Mouse (Mus musculus): Measurements from ENCODE around the gene Hecw2. TPM values are rescaled to one million over a fixed set of nuclear protein-coding genes. Genes with fewer than 3 reads are reported as not detected.
A peak's percentile ranks its signal among the peaks of the same experiment; 100 is the strongest.

Hecw2 gene
- polyA plus RNA-seq, 1 experiment from 2014 or later = 2.9 TPM

DNA sequence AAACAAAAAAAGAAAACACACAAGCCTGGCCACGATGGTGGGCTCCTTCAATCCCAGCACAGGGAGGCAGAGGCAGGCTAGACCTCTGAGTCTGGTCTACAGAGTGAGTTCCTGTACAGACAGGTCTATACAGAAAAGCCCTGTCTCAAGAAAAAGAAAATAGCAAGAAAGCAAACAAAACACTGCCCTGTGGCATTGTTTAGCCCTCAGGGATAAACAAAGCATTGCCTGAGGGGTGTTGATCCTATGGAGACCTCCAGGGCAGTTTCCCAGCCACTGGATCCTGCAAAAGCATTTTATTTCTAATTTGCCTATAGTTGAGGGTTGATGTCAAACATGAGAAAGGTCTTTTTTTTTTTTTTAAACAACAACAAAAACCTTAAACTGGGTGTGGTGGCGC, 327.7 kb downstream of the Hecw2 start:
- H3K27ac ChIP-seq (ENCODE audit: low read depth, low read length) = no peak overlapping the region
- DNase-seq (ENCODE audit: low spot score) (no peak), ATAC-seq (replicated peaks; ENCODE audit: low FRiP score) (no peak)
- no peaks in the 10 kb centered on the region for H3K27me3 ChIP-seq (ENCODE audit: control insufficient read depth, insufficient read depth, low read length)
- no peak overlapping the region for H3K4me3 ChIP-seq (ENCODE audit: low read depth, low read length)
- H3K9ac ChIP-seq (ENCODE audit: low read length) = no peak overlapping the region
- no peaks in the 10 kb centered on the region for H3K4me1 ChIP-seq (replicated peaks; ENCODE audit: control insufficient read depth, insufficient read depth, low read length)
- no peak overlapping the region for H3K4me2 ChIP-seq (ENCODE audit: low read depth, low read length, severe bottlenecking)
- H3K36me3 ChIP-seq (ENCODE audit: control insufficient read depth, insufficient read depth, low read length) = no peaks in the 10 kb centered on the region
- no peaks in the 10 kb centered on the region for H3K9me3 ChIP-seq (ENCODE audit: control insufficient read depth, low read length)
- 84% methylated on average over 2 of the region's 2 CpGs for WGBS

DNA sequence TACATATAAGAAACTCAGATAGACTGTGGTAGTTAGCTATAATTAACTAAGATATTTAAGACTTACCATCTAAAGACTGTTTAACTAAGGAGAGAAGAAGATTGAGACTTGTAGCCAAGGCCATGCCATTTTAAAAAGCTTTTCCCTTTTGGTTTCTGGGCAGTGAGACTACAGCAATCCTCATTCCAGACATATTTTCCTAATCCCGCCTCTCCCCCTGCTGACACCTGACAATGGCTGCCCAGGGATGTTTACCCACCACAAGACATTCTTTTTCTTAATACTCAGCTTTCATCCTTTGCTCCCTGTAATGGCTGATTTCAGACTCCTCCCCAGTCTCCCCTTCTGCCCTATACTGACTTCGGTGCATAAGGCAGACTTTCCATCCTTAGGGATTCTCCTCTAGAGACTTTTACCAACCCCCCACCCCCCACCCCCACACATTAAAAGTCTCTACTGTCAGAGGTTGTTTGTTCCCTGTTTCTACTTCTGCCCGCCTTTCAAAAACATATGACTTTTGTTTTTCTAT, 328.5 kb downstream of the Hecw2 start:
- Histone ChIP-seq H3K4me2 (ENCODE audit: low read depth, low read length, severe bottlenecking) (no peak overlapping the region), H3K4me3 (ENCODE audit: low read depth, low read length) (no peak overlapping the region), H3K36me3 (ENCODE audit: control insufficient read depth, insufficient read depth, low read length) (no peaks in the 10 kb centered on the region), H3K27me3 (ENCODE audit: control insufficient read depth, insufficient read depth, low read length) (no peaks in the 10 kb centered on the region), H3K27ac (ENCODE audit: low read depth, low read length) (no peak overlapping the region), H3K4me1 (replicated peaks; ENCODE audit: control insufficient read depth, insufficient read depth, low read length) (no peaks in the 10 kb centered on the region), H3K9me3 (ENCODE audit: control insufficient read depth, low read length) (no peaks in the 10 kb centered on the region), H3K9ac (ENCODE audit: low read length) (no peak overlapping the region)
- 11% methylated on average over 3 of the region's 3 CpGs for WGBS
- peak; percentile 67; the same call in 1 of the 2 replicates for ATAC-seq (replicated peaks; ENCODE audit: low FRiP score)
- no peak for DNase-seq (ENCODE audit: low spot score)

DNA sequence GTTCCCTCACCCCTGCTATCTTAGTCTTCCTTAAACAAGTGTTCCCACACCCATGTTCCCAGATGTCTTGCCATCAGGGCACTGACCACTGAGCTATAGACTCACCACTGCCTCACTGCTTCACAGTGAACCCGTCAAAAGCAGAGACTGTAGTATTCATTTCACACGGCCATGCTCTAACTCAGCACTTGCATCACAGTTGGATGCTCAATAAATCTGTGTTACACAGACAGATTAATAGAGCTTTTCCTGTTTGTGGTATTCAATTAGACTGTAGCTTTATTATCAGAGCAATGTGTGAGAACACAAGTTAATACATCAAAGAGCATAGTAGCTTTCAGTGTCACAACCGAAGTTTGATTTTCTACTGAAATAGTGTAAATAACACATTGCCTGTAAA, 330.9 kb downstream of the Hecw2 start:
- Histone ChIP-seq H3K4me2 (ENCODE audit: low read depth, low read length, severe bottlenecking) (no peak overlapping the region), H3K4me3 (ENCODE audit: low read depth, low read length) (no peak overlapping the region), H3K9ac (ENCODE audit: low read length) (no peak overlapping the region), H3K9me3 (ENCODE audit: control insufficient read depth, low read length) (no peaks in the 10 kb centered on the region), H3K4me1 (replicated peaks; ENCODE audit: control insufficient read depth, insufficient read depth, low read length) (no peaks in the 10 kb centered on the region), H3K27me3 (ENCODE audit: control insufficient read depth, insufficient read depth, low read length) (no peaks in the 10 kb centered on the region), H3K27ac (ENCODE audit: low read depth, low read length) (no peak overlapping the region), H3K36me3 (ENCODE audit: control insufficient read depth, insufficient read depth, low read length) (no peaks in the 10 kb centered on the region)
- 86% methylated on average over 3 of the region's 3 CpGs for WGBS
- ATAC-seq (replicated peaks; ENCODE audit: low FRiP score) = no peak
- DNase-seq (ENCODE audit: low spot score) = no peak

DNA sequence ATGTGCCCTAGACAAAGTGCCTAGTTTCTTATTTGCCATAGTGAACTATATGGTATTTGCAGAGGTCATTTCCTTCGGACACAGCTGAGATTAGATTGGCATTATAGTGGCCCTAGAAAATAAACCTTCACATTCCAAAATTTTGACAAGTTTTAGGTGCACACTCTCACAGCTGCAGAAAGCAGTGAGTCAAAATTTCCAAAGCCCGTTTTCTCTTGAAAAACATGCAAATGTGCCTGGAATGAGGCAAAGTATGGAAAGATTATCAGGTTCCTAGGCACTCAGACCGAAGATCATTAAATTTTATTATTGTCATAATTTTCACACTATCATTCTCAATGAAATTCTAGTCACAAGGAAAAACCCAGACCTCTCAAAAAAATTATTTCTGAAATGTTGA, 334.4 kb downstream of the Hecw2 start:
- DNase-seq (ENCODE audit: low spot score) (no peak), ATAC-seq (replicated peaks; ENCODE audit: low FRiP score) (no peak)
- no peaks in the 10 kb centered on the region for H3K27me3 ChIP-seq (ENCODE audit: control insufficient read depth, insufficient read depth, low read length)
- no peak overlapping the region for H3K4me3 ChIP-seq (ENCODE audit: low read depth, low read length)
- H3K9me3 ChIP-seq (ENCODE audit: control insufficient read depth, low read length) = no peaks in the 10 kb centered on the region
- H3K4me2 ChIP-seq (ENCODE audit: low read depth, low read length, severe bottlenecking) = no peak overlapping the region
- 91% methylated on average over 3 of the region's 3 CpGs for WGBS
- no peak overlapping the region for H3K9ac ChIP-seq (ENCODE audit: low read length)
- H3K27ac ChIP-seq (ENCODE audit: low read depth, low read length) = no peak overlapping the region
- H3K36me3 ChIP-seq (ENCODE audit: control insufficient read depth, insufficient read depth, low read length) = no peaks in the 10 kb centered on the region
- H3K4me1 ChIP-seq (replicated peaks; ENCODE audit: control insufficient read depth, insufficient read depth, low read length) = no peaks in the 10 kb centered on the region

DNA sequence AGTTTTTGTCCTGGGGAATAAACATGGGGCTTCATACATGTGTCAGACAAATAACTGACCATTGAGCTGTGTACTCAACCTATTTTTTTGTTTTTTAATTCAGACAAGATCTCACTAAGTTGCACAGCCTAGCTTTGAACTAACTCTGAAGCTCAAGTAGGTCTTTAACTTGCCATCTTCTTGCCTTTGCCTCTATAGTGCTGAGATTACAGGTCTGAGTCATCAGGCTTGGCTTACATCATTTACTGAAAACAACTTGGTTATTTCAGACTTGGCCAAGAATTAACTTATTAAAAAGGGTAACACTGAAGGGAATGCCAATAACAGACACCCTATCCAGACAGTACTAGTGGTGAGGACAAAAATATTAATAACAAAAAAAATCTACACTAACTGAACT, 335.8 kb downstream of the Hecw2 start:
- no peak overlapping the region for H3K4me3 ChIP-seq (ENCODE audit: low read depth, low read length)
- H3K9ac ChIP-seq (ENCODE audit: low read length) = no peak overlapping the region
- H3K4me2 ChIP-seq (ENCODE audit: low read depth, low read length, severe bottlenecking) = no peak overlapping the region
- ATAC-seq (replicated peaks; ENCODE audit: low FRiP score) = no peak
- no peaks in the 10 kb centered on the region for H3K36me3 ChIP-seq (ENCODE audit: control insufficient read depth, insufficient read depth, low read length)
- no peaks in the 10 kb centered on the region for H3K4me1 ChIP-seq (replicated peaks; ENCODE audit: control insufficient read depth, insufficient read depth, low read length)
- no peak overlapping the region for H3K27ac ChIP-seq (ENCODE audit: low read depth, low read length)
- H3K27me3 ChIP-seq (ENCODE audit: control insufficient read depth, insufficient read depth, low read length) = no peaks in the 10 kb centered on the region
- no peaks in the 10 kb centered on the region for H3K9me3 ChIP-seq (ENCODE audit: control insufficient read depth, low read length)
- no peak for DNase-seq (ENCODE audit: low spot score)

DNA sequence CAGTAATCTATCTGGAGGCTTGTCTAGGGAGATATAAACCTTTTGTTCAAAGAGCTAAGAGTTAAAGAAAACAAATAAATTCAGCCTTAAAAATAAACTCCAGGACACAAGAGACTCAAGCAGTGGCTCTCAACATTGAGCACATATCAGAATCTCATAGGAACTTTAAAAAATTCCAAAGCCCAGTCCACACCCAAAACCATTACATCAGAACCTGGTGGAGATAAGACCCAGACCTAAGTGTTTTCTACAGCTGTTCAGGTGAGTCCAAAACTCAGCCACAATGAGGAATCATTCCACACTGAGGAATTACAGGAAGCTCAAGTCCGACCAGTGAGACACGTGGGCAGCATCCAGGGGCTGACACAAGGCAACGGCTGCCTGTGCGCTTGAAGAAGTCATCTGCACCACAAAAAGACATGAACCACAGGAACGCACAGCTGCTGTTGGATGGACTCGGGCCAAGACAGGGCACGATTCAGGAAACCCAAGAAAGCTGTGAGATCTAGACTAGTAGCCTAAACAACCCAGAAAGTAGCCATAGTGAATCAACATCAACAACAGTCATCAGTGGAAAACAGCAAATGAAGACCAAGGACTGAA, 338.4 kb downstream of the Hecw2 start:
- DNase-seq (ENCODE audit: low spot score) (no peak), ATAC-seq (replicated peaks; ENCODE audit: low FRiP score) (no peak)
- Histone ChIP-seq H3K9me3 (ENCODE audit: control insufficient read depth, low read length) (no peaks in the 10 kb centered on the region), H3K9ac (ENCODE audit: low read length) (no peak overlapping the region), H3K27me3 (ENCODE audit: control insufficient read depth, insufficient read depth, low read length) (no peaks in the 10 kb centered on the region), H3K4me3 (ENCODE audit: low read depth, low read length) (no peak overlapping the region), H3K36me3 (ENCODE audit: control insufficient read depth, insufficient read depth, low read length) (no peaks in the 10 kb centered on the region), H3K4me2 (ENCODE audit: low read depth, low read length, severe bottlenecking) (no peak overlapping the region), H3K4me1 (replicated peaks; ENCODE audit: control insufficient read depth, insufficient read depth, low read length) (no peaks in the 10 kb centered on the region), H3K27ac (ENCODE audit: low read depth, low read length) (no peak overlapping the region)
- WGBS = 93% methylated on average over 7 of the region's 7 CpGs

DNA sequence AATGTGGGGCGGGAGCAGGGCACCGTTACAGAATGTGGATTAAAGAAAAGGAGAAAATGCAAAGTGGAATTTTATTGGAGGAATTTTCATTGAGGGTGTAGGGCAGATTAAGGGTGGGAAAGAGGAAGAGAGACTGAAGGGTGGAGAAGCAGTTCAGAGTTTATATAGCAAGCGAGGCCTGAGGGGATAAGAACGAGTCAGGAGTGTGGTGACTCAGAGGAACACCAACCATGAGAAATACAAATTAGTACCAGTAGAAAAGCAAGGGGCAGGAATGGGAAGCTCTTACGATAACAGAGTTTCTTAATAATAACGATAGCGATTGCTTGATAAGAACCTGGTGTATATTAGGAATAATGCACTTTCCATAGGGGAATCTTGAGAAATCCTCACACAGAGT, 339.2 kb downstream of the Hecw2 start:
- Histone ChIP-seq H3K4me2 (ENCODE audit: low read depth, low read length, severe bottlenecking) (no peak overlapping the region), H3K4me3 (ENCODE audit: low read depth, low read length) (no peak overlapping the region), H3K27ac (ENCODE audit: low read depth, low read length) (no peak overlapping the region), H3K4me1 (replicated peaks; ENCODE audit: control insufficient read depth, insufficient read depth, low read length) (no peaks in the 10 kb centered on the region), H3K9ac (ENCODE audit: low read length) (no peak overlapping the region), H3K36me3 (ENCODE audit: control insufficient read depth, insufficient read depth, low read length) (no peaks in the 10 kb centered on the region), H3K9me3 (ENCODE audit: control insufficient read depth, low read length) (no peaks in the 10 kb centered on the region), H3K27me3 (ENCODE audit: control insufficient read depth, insufficient read depth, low read length) (no peaks in the 10 kb centered on the region)
- 88% methylated on average over 7 of the region's 7 CpGs for WGBS
- no peak for DNase-seq (ENCODE audit: low spot score)
- ATAC-seq (replicated peaks; ENCODE audit: low FRiP score) = no peak

DNA sequence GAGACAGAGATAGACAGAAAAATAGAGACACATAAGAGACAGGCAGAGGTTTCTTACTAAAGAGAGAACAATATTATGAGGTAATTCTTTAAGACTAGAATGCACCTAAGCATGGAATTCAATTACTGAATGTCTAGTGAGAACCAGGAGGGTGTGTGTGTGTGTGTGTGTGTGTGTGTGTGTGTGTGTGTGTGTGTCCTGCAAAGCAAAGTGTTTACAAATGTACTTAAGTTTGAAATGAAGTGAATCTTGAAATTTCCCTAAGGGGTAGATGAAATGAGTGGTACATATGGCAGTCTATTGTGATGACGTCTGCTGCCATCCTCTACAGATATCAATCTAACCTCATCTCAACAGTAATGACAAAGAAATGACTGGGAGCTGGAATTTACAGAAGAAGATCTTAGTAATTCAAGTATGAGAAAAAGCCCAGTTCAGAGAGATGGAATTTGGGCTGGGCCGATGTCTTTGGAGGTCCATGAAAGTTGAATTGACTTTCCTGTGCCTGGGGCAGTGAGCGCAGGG, 342.8 kb downstream of the Hecw2 start:
- H3K4me1 ChIP-seq (replicated peaks; ENCODE audit: control insufficient read depth, insufficient read depth, low read length) = no peaks in the 10 kb centered on the region
- 91% methylated on average over 3 of the region's 3 CpGs for WGBS
- no peak overlapping the region for H3K4me2 ChIP-seq (ENCODE audit: low read depth, low read length, severe bottlenecking)
- H3K9ac ChIP-seq (ENCODE audit: low read length) = no peak overlapping the region
- ATAC-seq (replicated peaks; ENCODE audit: low FRiP score) (no peak), DNase-seq (ENCODE audit: low spot score) (no peak)
- H3K27me3 ChIP-seq (ENCODE audit: control insufficient read depth, insufficient read depth, low read length) = no peaks in the 10 kb centered on the region
- no peaks in the 10 kb centered on the region for H3K36me3 ChIP-seq (ENCODE audit: control insufficient read depth, insufficient read depth, low read length)
- no peaks in the 10 kb centered on the region for H3K9me3 ChIP-seq (ENCODE audit: control insufficient read depth, low read length)
- no peak overlapping the region for H3K4me3 ChIP-seq (ENCODE audit: low read depth, low read length)
- H3K27ac ChIP-seq (ENCODE audit: low read depth, low read length) = no peak overlapping the region

DNA sequence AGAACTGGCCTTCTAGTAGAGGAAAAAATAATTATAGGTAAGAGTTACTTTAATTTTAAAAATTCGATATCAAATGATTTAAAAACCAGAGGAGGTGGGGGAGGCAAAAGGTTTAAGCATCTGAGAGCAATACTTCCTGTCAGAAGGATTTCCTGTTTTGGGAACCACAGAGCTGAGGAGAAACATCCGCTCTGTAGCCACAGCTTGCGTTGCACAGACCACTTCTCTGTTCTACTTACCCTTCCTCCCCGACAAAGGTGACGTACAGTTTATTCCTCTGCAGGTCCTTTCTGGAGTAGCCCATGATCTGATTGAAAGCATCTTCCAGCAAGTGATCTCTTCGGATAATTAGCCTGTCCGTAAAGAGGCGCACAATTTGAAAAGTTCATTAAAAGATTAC, 343.6 kb downstream of the Hecw2 start:
- WGBS = 88% methylated on average over 8 of the region's 8 CpGs
- ATAC-seq (replicated peaks; ENCODE audit: low FRiP score) = no peak
- DNase-seq (ENCODE audit: low spot score) = no peak
- H3K36me3 ChIP-seq (ENCODE audit: control insufficient read depth, insufficient read depth, low read length) = no peaks in the 10 kb centered on the region
- H3K27ac ChIP-seq (ENCODE audit: low read depth, low read length) = no peak overlapping the region
- no peaks in the 10 kb centered on the region for H3K4me1 ChIP-seq (replicated peaks; ENCODE audit: control insufficient read depth, insufficient read depth, low read length)
- no peak overlapping the region for H3K4me3 ChIP-seq (ENCODE audit: low read depth, low read length)
- H3K4me2 ChIP-seq (ENCODE audit: low read depth, low read length, severe bottlenecking) = no peak overlapping the region
- no peaks in the 10 kb centered on the region for H3K9me3 ChIP-seq (ENCODE audit: control insufficient read depth, low read length)
- no peak overlapping the region for H3K9ac ChIP-seq (ENCODE audit: low read length)
- H3K27me3 ChIP-seq (ENCODE audit: control insufficient read depth, insufficient read depth, low read length) = no peaks in the 10 kb centered on the region

All from forebrain, embryonic 11.5 days (tissue).